Mouse (Mus musculus): ENCODE measurements around the gene I0C0044D17Rik.

I0C0044D17Rik gene

GRCm38 (mm10) chr4:98773785-98774184, 49.9 kb downstream of the I0C0044D17Rik start:
- DNase-seq: no peak
